Mouse (Mus musculus) splenic B cell, adult 2 months (primary cell): Measurements from ENCODE around the gene Fam126a.

Experiments
- DNase-seq: peaks from one replicate; pipeline ENCODE4 v3.0.0-alpha.2; 2011; ENCODE audit warnings: low read depth, low spot score
- H3K27me3 ChIP-seq: 2 replicates; pipeline ENCODE4 v1.6.1; 2012; ENCODE audit warnings: mild to moderate bottlenecking, low read length, moderate library complexity, mixed read lengths; ENCODE audit not compliant: control insufficient read depth, poor library complexity, insufficient read depth, severe bottlenecking
- H3K36me3 ChIP-seq: 2 replicates; pipeline ENCODE4 v1.6.1; 2012; ENCODE audit warnings: mild to moderate bottlenecking, low read length, moderate library complexity, mixed read lengths; ENCODE audit not compliant: control insufficient read depth, poor library complexity, insufficient read depth, severe bottlenecking

Fam126a gene

GRCm38 (mm10) chr5:24051755-24052675 lies 21.5 kb upstream of the Fam126a start:
- no peak for DNase-seq
- Histone ChIP-seq H3K27me3 (no peaks in the 10 kb centered on the region), H3K36me3 (no peaks in the 10 kb centered on the region)

GRCm38 (mm10) chr5:24047821-24048220 lies 17.3 kb upstream of the Fam126a start:
- Histone ChIP-seq H3K36me3 (no peaks in the 10 kb centered on the region), H3K27me3 (no peaks in the 10 kb centered on the region)
- DNase-seq = no peak

- Histone ChIP-seq H3K36me3 (no peaks in the 10 kb centered on the region), H3K27me3 (no peaks in the 10 kb centered on the region)
- DNase-seq = no peak
Observed at GRCm38 (mm10) chr5:24047001-24047400, 16.5 kb upstream of the Fam126a start.

- no peak for DNase-seq
- H3K36me3 ChIP-seq = no peaks in the 10 kb centered on the region
- H3K27me3 ChIP-seq = no peaks in the 10 kb centered on the region
Observed at GRCm38 (mm10) chr5:24045998-24046631, 15.6 kb upstream of the Fam126a start.

GRCm38 (mm10) chr5:24044387-24044786 lies 13.9 kb upstream of the Fam126a start:
- no peak for DNase-seq
- no peaks in the 10 kb centered on the region for H3K27me3 ChIP-seq
- H3K36me3 ChIP-seq = no peaks in the 10 kb centered on the region

GRCm38 (mm10) chr5:24043367-24043766 lies 12.9 kb upstream of the Fam126a start:
- no peak for DNase-seq
- Histone ChIP-seq H3K27me3 (no peaks in the 10 kb centered on the region), H3K36me3 (no peaks in the 10 kb centered on the region)

GRCm38 (mm10) chr5:24041341-24041852 lies 10.9 kb upstream of the Fam126a start:
- DNase-seq = no peak
- Histone ChIP-seq H3K36me3 (no peaks in the 10 kb centered on the region), H3K27me3 (no peaks in the 10 kb centered on the region)

GRCm38 (mm10) chr5:24040601-24041000 lies 10.1 kb upstream of the Fam126a start:
- DNase-seq = no peak
- Histone ChIP-seq H3K36me3 (no peaks in the 10 kb centered on the region), H3K27me3 (no peaks in the 10 kb centered on the region)

- Histone ChIP-seq H3K27me3 (no peaks in the 10 kb centered on the region), H3K36me3 (no peaks in the 10 kb centered on the region)
- peak; percentile 78 for DNase-seq
Observed at GRCm38 (mm10) chr5:24039423-24039822, 8.9 kb upstream of the Fam126a start.

GRCm38 (mm10) chr5:24038819-24039218 lies 8.3 kb upstream of the Fam126a start:
- no peak for DNase-seq
- H3K27me3 ChIP-seq = no peaks in the 10 kb centered on the region
- no peaks in the 10 kb centered on the region for H3K36me3 ChIP-seq

GRCm38 (mm10) chr5:24038190-24038589 lies 7.7 kb upstream of the Fam126a start:
- H3K27me3 ChIP-seq = no peaks in the 10 kb centered on the region
- H3K36me3 ChIP-seq = no peaks in the 10 kb centered on the region
- DNase-seq = no peak

- DNase-seq = no peak
- H3K27me3 ChIP-seq = no peaks in the 10 kb centered on the region
- H3K36me3 ChIP-seq = no peaks in the 10 kb centered on the region
Observed at GRCm38 (mm10) chr5:24036731-24037130, 6.2 kb upstream of the Fam126a start.

- peak; percentile 47 for DNase-seq
- Histone ChIP-seq H3K27me3 (no peaks in the 10 kb centered on the region), H3K36me3 (no peaks in the 10 kb centered on the region)
Observed at GRCm38 (mm10) chr5:24034970-24035369, 4.5 kb upstream of the Fam126a start.

- Histone ChIP-seq H3K27me3 (no peaks in the 10 kb centered on the region), H3K36me3 (no peaks in the 10 kb centered on the region)
- no peak for DNase-seq
Observed at GRCm38 (mm10) chr5:24034091-24034490, 3.6 kb upstream of the Fam126a start.

GRCm38 (mm10) chr5:24029946-24030578 lies 428 bp downstream of the Fam126a start:
- DNase-seq = peak; percentile 33

More at GRCm38 (mm10) chr5:24029946-24030578, 428 bp downstream of the Fam126a start:
- Histone ChIP-seq H3K27me3 (no peaks in the 10 kb centered on the region), H3K36me3 (no peaks in the 10 kb centered on the region)
